Mouse (Mus musculus) adrenal gland, postnatal 10 days (tissue): ENCODE data around the gene Inpp5d. TPM values are rescaled to one million over a fixed set of nuclear protein-coding genes. Genes with fewer than 3 reads are reported as not detected.

ENCODE experiments used
- total RNA-seq, 2 experiments: library from RNA; stranded (reverse); gene quantifications; 2 replicates each; pipeline ENCODE4 v1.2.3; 2021

Gene Inpp5d
- total RNA-seq, 2 experiments from 2014 or later: 15.8 to 18.8 TPM

Other genes starting within 250 kb of the Inpp5d start
- gene Kcnj13, start 225.6 kb upstream of the Inpp5d start, total RNA-seq: not detected
- under 1 TPM in 1 of 2 experiments, not detected in 1; 0.81 TPM for gene Snorc, start 150.0 kb upstream of the Inpp5d start, total RNA-seq
- gene Neu2, start 110.4 kb upstream of the Inpp5d start, total RNA-seq: under 1 TPM; 0.72 to 0.79 TPM
- gene Ngef, start 46.4 kb upstream of the Inpp5d start, total RNA-seq: 1 to 10 TPM; 2.3 to 5.1 TPM
- gene Atg16l1, start 135.6 kb downstream of the Inpp5d start, total RNA-seq: 10 to 100 TPM; 33.5 to 39.2 TPM
- 1 to 10 TPM; 1.5 to 2.0 TPM for gene Sag, start 183.4 kb downstream of the Inpp5d start, total RNA-seq
- 100 to 1,000 TPM; 107 to 118 TPM for gene Dgkd, start 233.0 kb downstream of the Inpp5d start, total RNA-seq